Mouse (Mus musculus) CH12.LX (cell line): ENCODE data around the gene Atp1a4. TPM values are rescaled to one million over a fixed set of nuclear protein-coding genes. Genes with fewer than 3 reads are reported as not detected.

Experiments used
- DNase-seq: peaks from one replicate; pipeline ENCODE4 v3.0.0-alpha.2; 2013; ENCODE audit errors: extremely low read depth
- H3K27ac ChIP-seq: 2 replicates; pipeline ENCODE4 v1.5.1; 2012; ENCODE audit warnings: low read depth, mild to moderate bottlenecking, control low read depth, moderate library complexity; ENCODE audit not compliant: insufficient read depth
- H3K27me3 ChIP-seq: replicated peaks from 2 replicates; pipeline ENCODE3; 2012; ENCODE audit warnings: inconsistent platforms
- H3K36me3 ChIP-seq, 2 experiments: replicated peaks in 1 of 2; 2 replicates each; pipeline versions ENCODE3 to v1.6.1; 2012; ENCODE audit warnings: inconsistent platforms in 1 of 2, low read length in 1 of 2, mild to moderate bottlenecking in 1 of 2, mixed read lengths in 1 of 2, moderate library complexity in 1 of 2; ENCODE audit not compliant: control insufficient read depth in 1 of 2, insufficient read depth in 1 of 2
- H3K4me1 ChIP-seq, 2 experiments: 2 replicates each; pipeline ENCODE4 v1.6.1; 2012; ENCODE audit warnings: inconsistent platforms in 1 of 2, moderate library complexity in 1 of 2; ENCODE audit not compliant: insufficient read depth in 2 of 2, control insufficient read depth in 1 of 2
- H3K4me2 ChIP-seq: 2 replicates; pipeline ENCODE4 v1.6.1; 2012; ENCODE audit warnings: low read depth, mild to moderate bottlenecking, control low read depth; ENCODE audit not compliant: poor library complexity, insufficient read depth, severe bottlenecking
- H3K4me3 ChIP-seq, 3 experiments: fragments of 150-350 bp in 1 of 3; sonication (generic) in 1 of 3; replicated peaks in 1 of 3; 2 replicates each; pipeline versions ENCODE3 to v1.5.1; 2011 to 2012; ENCODE audit warnings: low read depth in 2 of 3, low read length in 2 of 3, mild to moderate bottlenecking in 2 of 3, moderate library complexity in 2 of 3, control low read depth in 1 of 3, improper control_type of control experiment in 1 of 3, inconsistent platforms in 1 of 3, mixed read lengths in 1 of 3; ENCODE audit not compliant: poor library complexity in 1 of 3
- H3K79me2 ChIP-seq: replicated peaks from 2 replicates; pipeline ENCODE4 v1.6.1; 2012; ENCODE audit warnings: mild to moderate bottlenecking, moderate library complexity; ENCODE audit not compliant: control insufficient read depth, poor library complexity, insufficient read depth, severe bottlenecking; ENCODE audit errors: extremely low read depth
- H3K9ac ChIP-seq: 2 replicates; pipeline ENCODE4 v1.6.1; 2012; ENCODE audit warnings: low read depth, mild to moderate bottlenecking, control low read depth, moderate library complexity; ENCODE audit not compliant: insufficient read depth
- H3K9me3 ChIP-seq: replicated peaks from 2 replicates; pipeline ENCODE3; 2012; ENCODE audit warnings: low read length, inconsistent platforms, mixed read lengths
- BHLHE40 ChIP-seq: IDR thresholded peaks from 2 replicates; pipeline ENCODE4 v1.6.1; 2011; ENCODE audit warnings: mild to moderate bottlenecking, low read depth, low read length, improper control_type of control experiment
- CHD2 ChIP-seq: IDR thresholded peaks from 2 replicates; pipeline ENCODE4 v1.6.1; 2011; ENCODE audit warnings: low read length, improper control_type of control experiment
- E2F4 ChIP-seq: IDR thresholded peaks from 2 replicates; pipeline ENCODE4 v1.6.1; 2011; ENCODE audit warnings: low read depth, low read length, improper control_type of control experiment; ENCODE audit not compliant: insufficient replicate concordance
- ELF1 ChIP-seq: IDR thresholded peaks from 2 replicates; pipeline ENCODE4 v1.6.1; 2014; ENCODE audit warnings: low read depth, mild to moderate bottlenecking, inconsistent platforms, low read length, improper control_type of control experiment
- EP300 ChIP-seq: IDR thresholded peaks from 2 replicates; pipeline ENCODE4 v1.6.1; 2011; ENCODE audit warnings: low read length, improper control_type of control experiment
- ETS1 ChIP-seq: conservative IDR thresholded peaks from 2 replicates; pipeline ENCODE4 v1.6.1; 2012; ENCODE audit warnings: low read depth, mild to moderate bottlenecking, inconsistent platforms, low read length, improper control_type of control experiment, moderate library complexity
- IRF4 ChIP-seq: IDR thresholded peaks from 2 replicates; pipeline ENCODE4 v1.6.1; 2014; ENCODE audit warnings: low read depth, mild to moderate bottlenecking, inconsistent platforms, low read length, improper control_type of control experiment
- JUN ChIP-seq: IDR thresholded peaks from 2 replicates; pipeline ENCODE4 v1.6.1; 2011; ENCODE audit warnings: low read depth, mild to moderate bottlenecking, low read length, improper control_type of control experiment, moderate library complexity; ENCODE audit not compliant: insufficient read depth
- MAFK ChIP-seq: IDR thresholded peaks from 2 replicates; pipeline ENCODE4 v1.6.1; 2011; ENCODE audit warnings: low read length, improper control_type of control experiment; ENCODE audit not compliant: insufficient replicate concordance
- MXI1 ChIP-seq: IDR thresholded peaks from 2 replicates; pipeline ENCODE4 v1.6.1; 2011; ENCODE audit warnings: mild to moderate bottlenecking, low read depth, low read length, improper control_type of control experiment
- NRF1 ChIP-seq: IDR thresholded peaks from 2 replicates; pipeline ENCODE4 v1.6.1; 2014; ENCODE audit warnings: low read depth, mild to moderate bottlenecking, inconsistent platforms, low read length, improper control_type of control experiment, moderate library complexity
- POLR2A ChIP-seq: IDR thresholded peaks from 2 replicates; pipeline ENCODE4 v1.6.1; 2011; ENCODE audit warnings: low read depth, mild to moderate bottlenecking, improper control_type of control experiment, low read length
- RCOR1 ChIP-seq: conservative IDR thresholded peaks from 2 replicates; pipeline ENCODE4 v1.6.1; 2012; ENCODE audit warnings: low read depth, mild to moderate bottlenecking, inconsistent platforms, low read length, improper control_type of control experiment
- SIN3A ChIP-seq: IDR thresholded peaks from 2 replicates; pipeline ENCODE4 v1.6.1; 2012; ENCODE audit warnings: low read length, improper control_type of control experiment, inconsistent platforms
- TCF12 ChIP-seq: IDR thresholded peaks from 2 replicates; pipeline ENCODE4 v1.6.1; 2014; ENCODE audit warnings: low read depth, mild to moderate bottlenecking, inconsistent platforms, low read length, improper control_type of control experiment
- UBTF ChIP-seq: IDR thresholded peaks from 2 replicates; pipeline ENCODE4 v1.6.1; 2012; ENCODE audit warnings: low read depth, mild to moderate bottlenecking, inconsistent platforms, low read length, improper control_type of control experiment, moderate library complexity
- ZC3H11A ChIP-seq: IDR thresholded peaks from 2 replicates; pipeline ENCODE4 v1.6.1; 2012; ENCODE audit warnings: low read depth, mild to moderate bottlenecking, inconsistent platforms, low read length, improper control_type of control experiment
- ZMIZ1 ChIP-seq: IDR thresholded peaks from 2 replicates; pipeline ENCODE4 v1.6.1; 2012; ENCODE audit warnings: low read depth, mild to moderate bottlenecking, inconsistent platforms, low read length, improper control_type of control experiment
- dilution Hi-C: fragments of 300-500 bp; cut with MboI; formaldehyde crosslinking; loops from 2 replicates; pipeline ENCODE4 v1.14.3; 2020; ENCODE audit warnings: low sequenced_read_pairs; ENCODE audit not compliant: extremely low pct_unique_long_range_greater_than_20kb, extremely low pct_ligation_motif_present
- in situ Hi-C: fragments of 300-500 bp; cut with MboI; formaldehyde crosslinking; loops from 3 replicates; pipeline ENCODE4 v1.14.3; 2019; ENCODE audit warnings: low sequenced_read_pairs, low pct_ligation_motif_present, low pct_unique_long_range_greater_than_20kb, mixed read lengths
- polyA plus RNA-seq: library from polyadenylated mRNA; unstranded; fragments of >175 nt; gene quantifications from 2 replicates; pipeline ENCODE4 v1.2.1, GENCODE M21; 2012; ENCODE audit warnings: low read depth; ENCODE audit not compliant: insufficient read length
- total RNA-seq, 2 experiments: library from RNA; depleted of rRNA; stranded (reverse); fragments of 300-350 nt in 1 of 2; fragments of >200 nt in 1 of 2; gene quantifications; 2 replicates each; pipeline ENCODE4 v1.2.3; 2012 to 2014

Atp1a4 gene
- total and polyA plus RNA-seq, 3 experiments = not detected

GRCm38 (mm10) chr1:172180881-172181280 is 77.3 kb downstream of the Atp1a4 start:
- Histone ChIP-seq H3K36me3 (peaks cover 40 to 82% of the 10 kb centered on the region in 2 experiments), H3K9me3 (no peaks in the 10 kb centered on the region), H3K4me3 (no peak overlapping the region), H3K79me2 (no peaks in the 10 kb centered on the region), H3K9ac (no peak overlapping the region), H3K4me2 (no peak overlapping the region), H3K27me3 (no peaks in the 10 kb centered on the region), H3K4me1 (no peaks in the 10 kb centered on the region), H3K27ac (no peak overlapping the region)
- TF ChIP-seq BHLHE40 = no peak
- no peak for TF ChIP-seq IRF4
- TF ChIP-seq MXI1 = no peak
- no peak for TF ChIP-seq ZMIZ1
- TF ChIP-seq RCOR1 = no peak
- TF ChIP-seq NRF1 = no peak
- TF ChIP-seq EP300 = no peak
- no peak for TF ChIP-seq UBTF
- TF ChIP-seq ETS1 = no peak
- no peak for TF ChIP-seq MAFK
- TF ChIP-seq JUN = no peak
- TF ChIP-seq CHD2 = no peak
- dilution Hi-C loops (no loop called here), in situ Hi-C loops (no loop called here)
- DNase-seq = no peak

GRCm38 (mm10) chr1:172179102-172179501 is 79.1 kb downstream of the Atp1a4 start:
- in situ Hi-C loops = no loop called here
- no peaks in the 10 kb centered on the region for H3K27me3 ChIP-seq
- no peak overlapping the region for H3K9ac ChIP-seq
- no peak overlapping the region for H3K4me3 ChIP-seq
- no peaks in the 10 kb centered on the region for H3K79me2 ChIP-seq
- TF ChIP-seq ETS1 = no peak
- TF ChIP-seq POLR2A = no peak
- TF ChIP-seq MAFK = no peak
- no peak for TF ChIP-seq TCF12
- TF ChIP-seq SIN3A = no peak
- TF ChIP-seq E2F4 = no peak
- TF ChIP-seq ZC3H11A = no peak
- no peak for TF ChIP-seq BHLHE40
- TF ChIP-seq ELF1 = no peak
- no peak for DNase-seq
- no peak overlapping the region for H3K4me2 ChIP-seq
- peaks cover 0 to 4% of the 10 kb centered on the region in 2 experiments; a peak in 1 of 4 replicates for H3K4me1 ChIP-seq
- no peak overlapping the region for H3K27ac ChIP-seq
- dilution Hi-C loops = no loop called here
- no peaks in the 10 kb centered on the region for H3K9me3 ChIP-seq
- peaks cover 46 to 82% of the 10 kb centered on the region in 2 experiments for H3K36me3 ChIP-seq
